Mouse (Mus musculus) heart, embryonic 13.5 days (tissue): ENCODE results near the gene Elovl7. TPM values are rescaled to one million over a fixed set of nuclear protein-coding genes. Genes with fewer than 3 reads are reported as not detected.

Experiments
- ATAC-seq: fragments of 200-750 bp; cut with Nextera tagmentation; 2 replicates; pipeline ENCODE4 v1.8.0; 2017; ENCODE audit warnings: moderate TSS enrichment; ENCODE audit not compliant: insufficient number of reproducible peaks, low FRiP score, low TSS enrichment; ENCODE audit errors: extremely low read depth
- H3K27ac ChIP-seq: fragments of 300-500 bp; sonication (generic); replicated peaks from 2 replicates; pipeline ENCODE4 v1.5.1; 2015; ENCODE audit warnings: moderate library complexity, mild to moderate bottlenecking, inconsistent platforms
- H3K27me3 ChIP-seq: fragments of 300-500 bp; sonication (generic); replicated peaks from 2 replicates; pipeline ENCODE4 v1.6.1; 2015; ENCODE audit warnings: mild to moderate bottlenecking, inconsistent platforms
- H3K36me3 ChIP-seq: fragments of 300-500 bp; sonication (generic); 2 replicates; pipeline ENCODE4 v1.6.1; 2015; ENCODE audit warnings: mild to moderate bottlenecking, inconsistent platforms
- H3K4me1 ChIP-seq: fragments of 300-500 bp; sonication (generic); 2 replicates; pipeline ENCODE4 v1.6.1; 2015; ENCODE audit warnings: inconsistent platforms
- H3K4me2 ChIP-seq: fragments of 300-500 bp; sonication (generic); 2 replicates; pipeline ENCODE4 v1.6.1; 2015; ENCODE audit warnings: inconsistent platforms, mild to moderate bottlenecking, moderate library complexity
- H3K4me3 ChIP-seq: fragments of 300-500 bp; sonication (generic); 2 replicates; pipeline ENCODE4 v1.5.1; 2015; ENCODE audit warnings: moderate library complexity, mild to moderate bottlenecking, inconsistent platforms
- H3K9ac ChIP-seq: fragments of 300-500 bp; sonication (generic); 2 replicates; pipeline ENCODE4 v1.6.1; 2015; ENCODE audit warnings: inconsistent platforms, mild to moderate bottlenecking, moderate library complexity
- H3K9me3 ChIP-seq: fragments of 300-500 bp; sonication (generic); 2 replicates; pipeline ENCODE4 v1.6.1; 2016; ENCODE audit warnings: inconsistent platforms
- WGBS: fragments of 180-500 bp; shearing (Covaris S2); methylation state at CpG from one replicate; pipeline ENCODE4 v1.1.7; 2015; ENCODE audit warnings: mixed read lengths; 5-methylcytosine and 5-hydroxymethylcytosine counted together
- polyA plus RNA-seq: library from polyadenylated mRNA; unstranded; fragments of >200 nt; fragmentation: Nextera tagmentation; extraction: Ambion mirVana; gene quantifications from 2 replicates; pipeline ENCODE4 v1.2.1, GENCODE M21; 2015

Elovl7 gene
- polyA plus RNA-seq, result 2.1 and 2.4 TPM in 2 replicates

GRCm38 (mm10) chr13:108214081-108214484 lies at the start of gene Elovl7:
Elovl7 (plus strand) TSS chr13:108214404.
- under 1% methylated on average over 40 of the region's 40 CpGs for WGBS
- peaks cover 14% of the 10 kb centered on the region for H3K4me1 ChIP-seq
- H3K27me3 ChIP-seq, result peaks cover 80% of the 10 kb centered on the region
- H3K4me3 ChIP-seq, result peak within 1 kb of the TSS; percentile 71
- peak; percentile 73; the same call in 1 of the 2 replicates for ATAC-seq
- H3K9ac ChIP-seq, result peak within 1 kb of the TSS; percentile 82
- H3K4me2 ChIP-seq, result peak within 1 kb of the TSS; percentile 98
- no peak within 1 kb of the TSS for H3K27ac ChIP-seq
- H3K9me3 ChIP-seq, result no peaks in the 10 kb centered on the region
- H3K36me3 ChIP-seq, result no peaks in the 10 kb centered on the region

GRCm38 (mm10) chr13:108164621-108165020 lies 49.6 kb upstream of the Elovl7 start:
- 86% methylated on average over 3 of the region's 3 CpGs for WGBS
- H3K4me2 ChIP-seq, result no peak overlapping the region
- H3K4me3 ChIP-seq, result no peak overlapping the region
- peaks cover 16% of the 10 kb centered on the region for H3K36me3 ChIP-seq
- peaks cover 2% of the 10 kb centered on the region for H3K4me1 ChIP-seq
- no peak overlapping the region for H3K27ac ChIP-seq
- no peaks in the 10 kb centered on the region for H3K9me3 ChIP-seq
- ATAC-seq, result no peak
- H3K27me3 ChIP-seq, result no peaks in the 10 kb centered on the region
- H3K9ac ChIP-seq, result no peak overlapping the region

- Histone ChIP-seq H3K4me2 (no peak overlapping the region), H3K27me3 (no peaks in the 10 kb centered on the region), H3K9me3 (no peaks in the 10 kb centered on the region), H3K4me1 (no peaks in the 10 kb centered on the region), H3K36me3 (peaks cover 50% of the 10 kb centered on the region), H3K27ac (no peak overlapping the region), H3K9ac (no peak overlapping the region), H3K4me3 (no peak overlapping the region)
- no peak for ATAC-seq
- 100% methylated on average over 1 of the region's 1 CpGs for WGBS
Measured at GRCm38 (mm10) chr13:108170002-108170401, 44.2 kb upstream of the Elovl7 start.

DNA sequence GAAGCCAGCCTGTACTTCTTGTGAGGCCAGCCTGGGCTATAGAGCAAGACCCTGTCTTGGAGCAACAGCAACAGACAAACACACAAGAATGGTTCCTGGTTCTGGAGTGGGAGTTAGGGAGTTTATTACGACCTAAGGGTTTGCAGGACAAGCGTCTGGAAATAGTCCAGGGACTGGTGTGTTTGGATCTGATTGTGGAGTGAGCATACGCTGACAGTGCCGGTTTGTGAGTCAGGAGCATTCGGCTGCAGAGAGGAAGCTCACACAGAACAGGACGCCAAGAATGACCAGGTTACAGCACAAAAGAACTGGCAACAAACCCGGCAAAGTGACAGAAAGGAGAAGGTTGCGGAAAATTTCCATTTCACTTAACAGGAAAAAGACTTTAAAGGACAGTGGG lies 43.7 kb upstream of the Elovl7 start:
- H3K9me3 ChIP-seq, result no peaks in the 10 kb centered on the region
- no peaks in the 10 kb centered on the region for H3K27me3 ChIP-seq
- no peak for ATAC-seq
- no peak overlapping the region for H3K9ac ChIP-seq
- no peaks in the 10 kb centered on the region for H3K4me1 ChIP-seq
- WGBS, result 70% methylated on average over 8 of the region's 8 CpGs
- no peak overlapping the region for H3K27ac ChIP-seq
- H3K4me3 ChIP-seq, result no peak overlapping the region
- H3K4me2 ChIP-seq, result no peak overlapping the region
- H3K36me3 ChIP-seq, result peaks cover 54% of the 10 kb centered on the region

GRCm38 (mm10) chr13:108179618-108180017 lies 34.6 kb upstream of the Elovl7 start:
- peaks cover 76% of the 10 kb centered on the region for H3K36me3 ChIP-seq
- H3K9ac ChIP-seq, result no peak overlapping the region
- H3K4me3 ChIP-seq, result no peak overlapping the region
- WGBS, result 84% methylated on average over 8 of the region's 8 CpGs
- peaks cover 7% of the 10 kb centered on the region for H3K4me1 ChIP-seq
- ATAC-seq, result no peak
- no peak overlapping the region for H3K27ac ChIP-seq
- H3K9me3 ChIP-seq, result no peaks in the 10 kb centered on the region
- no peak overlapping the region for H3K4me2 ChIP-seq
- no peaks in the 10 kb centered on the region for H3K27me3 ChIP-seq

GRCm38 (mm10) chr13:108180821-108181220 lies 33.4 kb upstream of the Elovl7 start:
- Histone ChIP-seq H3K4me2 (no peak overlapping the region), H3K4me3 (no peak overlapping the region), H3K9ac (no peak overlapping the region), H3K27ac (0 out of 2 replicates have a peak overlapping the region, but pooled peaks have one; percentile 15), H3K9me3 (no peaks in the 10 kb centered on the region), H3K27me3 (no peaks in the 10 kb centered on the region), H3K36me3 (peaks cover 77% of the 10 kb centered on the region), H3K4me1 (peaks cover 7% of the 10 kb centered on the region)
- 53% methylated on average over 5 of the region's 5 CpGs for WGBS
- no peak for ATAC-seq

DNA sequence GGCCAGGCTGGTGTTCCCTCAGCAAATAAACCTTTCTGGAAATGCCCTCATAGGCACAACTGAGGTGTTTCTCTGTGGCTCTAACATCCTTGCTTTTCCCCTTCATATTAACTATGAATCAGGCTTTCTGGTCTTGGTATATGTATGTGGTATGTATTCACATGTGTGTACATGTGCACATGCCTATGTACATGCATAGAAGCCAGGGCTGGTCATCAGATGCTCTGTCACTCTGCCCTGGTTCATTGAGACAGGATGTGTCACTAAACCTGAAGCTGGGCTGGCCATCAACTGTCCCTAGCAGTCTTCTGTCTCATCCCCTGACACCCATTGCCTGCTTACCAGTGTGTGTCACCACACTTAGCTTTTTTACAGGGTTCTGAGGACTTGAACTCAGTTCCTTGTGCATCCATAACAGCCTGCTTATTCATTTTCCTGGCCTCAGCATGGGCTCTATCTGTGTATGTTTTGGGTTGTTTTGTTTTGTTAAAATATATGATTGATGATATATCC lies 29.4 kb upstream of the Elovl7 start:
- ATAC-seq, result no peak
- peaks cover 7% of the 10 kb centered on the region for H3K4me1 ChIP-seq
- no peak overlapping the region for H3K9ac ChIP-seq
- H3K9me3 ChIP-seq, result no peaks in the 10 kb centered on the region
- no peak overlapping the region for H3K4me3 ChIP-seq
- H3K27ac ChIP-seq, result no peak overlapping the region
- H3K36me3 ChIP-seq, result peaks cover 62% of the 10 kb centered on the region
- no peaks in the 10 kb centered on the region for H3K27me3 ChIP-seq
- no peak overlapping the region for H3K4me2 ChIP-seq

DNA sequence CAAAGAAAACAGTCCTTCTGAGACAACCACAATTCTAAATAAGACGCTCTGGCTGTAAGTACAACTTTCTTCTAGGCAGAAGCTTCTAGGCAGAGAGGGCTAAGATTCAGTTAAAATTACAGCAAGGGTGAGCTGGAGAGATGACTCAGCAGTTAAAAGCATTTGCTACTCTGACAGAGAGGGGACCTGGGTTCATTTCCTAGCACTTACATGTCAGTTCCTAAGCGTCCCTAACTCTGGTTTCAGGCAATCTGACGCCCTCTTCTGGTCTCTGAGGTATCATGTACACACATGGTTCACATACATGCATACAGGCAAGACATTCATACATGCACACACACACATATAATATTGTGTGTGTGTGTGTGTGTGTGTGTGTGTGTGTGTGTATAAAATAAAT lies 28.7 kb upstream of the Elovl7 start:
- WGBS, result 97% methylated on average over 3 of the region's 3 CpGs

DNA sequence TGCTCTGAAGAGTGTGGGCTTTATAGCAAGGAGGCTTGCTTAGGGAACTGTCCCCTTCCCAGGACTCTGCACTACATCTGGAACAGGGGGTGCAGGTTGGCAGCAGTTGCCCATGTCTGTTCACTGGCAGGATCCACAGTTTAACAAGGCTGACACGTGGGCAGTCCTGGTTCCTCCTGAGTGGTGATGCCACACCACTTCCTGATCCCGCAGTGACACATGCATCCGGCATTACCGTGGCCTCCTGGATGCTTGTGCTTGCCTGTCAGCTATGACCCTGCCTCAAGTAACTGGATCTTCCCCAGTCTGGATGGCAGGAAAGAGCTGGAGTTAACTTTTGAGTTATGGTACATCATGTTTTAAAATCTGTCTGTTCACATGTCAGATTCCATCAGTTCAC lies 26.2 kb upstream of the Elovl7 start:
- Histone ChIP-seq H3K4me1 (no peaks in the 10 kb centered on the region), H3K9ac (no peak overlapping the region), H3K9me3 (no peaks in the 10 kb centered on the region), H3K4me3 (no peak overlapping the region), H3K27me3 (no peaks in the 10 kb centered on the region), H3K36me3 (peaks cover 42% of the 10 kb centered on the region), H3K27ac (no peak overlapping the region), H3K4me2 (no peak overlapping the region)
- ATAC-seq, result no peak
- 83% methylated on average over 4 of the region's 4 CpGs for WGBS

More for the DNA sequence above, 28.7 kb upstream of the Elovl7 start:
- no peak overlapping the region for H3K27ac ChIP-seq
- H3K27me3 ChIP-seq, result no peaks in the 10 kb centered on the region
- H3K4me1 ChIP-seq, result peaks cover 6% of the 10 kb centered on the region
- H3K4me2 ChIP-seq, result no peak overlapping the region
- no peak overlapping the region for H3K4me3 ChIP-seq
- H3K9me3 ChIP-seq, result no peaks in the 10 kb centered on the region
- no peak for ATAC-seq
- no peak overlapping the region for H3K9ac ChIP-seq
- H3K36me3 ChIP-seq, result peaks cover 61% of the 10 kb centered on the region

DNA sequence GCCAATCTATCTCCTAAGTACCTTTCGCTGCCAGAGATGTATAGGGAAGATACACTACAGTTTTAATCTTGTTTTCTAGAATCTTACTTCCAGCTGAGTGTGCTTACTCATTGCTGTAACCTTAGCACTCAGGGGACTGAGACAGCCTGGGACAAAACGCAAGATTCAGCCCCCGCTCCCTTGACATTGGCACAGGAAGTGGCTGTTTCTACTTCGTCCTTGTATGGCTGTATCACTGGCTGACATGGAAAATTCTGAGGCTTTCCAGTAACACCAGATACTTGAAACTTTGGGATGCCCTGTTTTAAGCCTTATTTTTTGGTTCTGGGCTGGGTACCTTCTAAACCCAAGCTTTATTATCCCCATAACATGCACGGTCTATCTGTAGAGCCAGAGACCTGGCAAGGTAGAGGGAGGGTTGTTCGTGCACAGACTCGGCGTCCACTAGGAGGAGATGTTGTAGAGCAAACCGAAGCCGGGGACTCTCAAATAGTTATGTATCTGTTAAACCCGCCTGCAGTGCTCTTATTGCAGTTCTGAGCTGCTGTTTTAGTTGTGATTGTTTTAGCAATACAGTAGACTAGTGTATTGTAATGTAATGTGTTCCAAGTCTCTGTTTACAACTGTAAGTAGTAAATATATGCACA lies 23.0 kb upstream of the Elovl7 start:
- H3K27ac ChIP-seq, result no peak overlapping the region
- no peak for ATAC-seq
- WGBS, result 53% methylated on average over 11 of the region's 11 CpGs

GRCm38 (mm10) chr13:108195474-108195873 lies 18.7 kb upstream of the Elovl7 start:
- WGBS, result 75% methylated on average over 6 of the region's 6 CpGs
- no peak overlapping the region for H3K4me2 ChIP-seq
- peaks cover 21% of the 10 kb centered on the region for H3K36me3 ChIP-seq
- no peaks in the 10 kb centered on the region for H3K9me3 ChIP-seq
- no peak overlapping the region for H3K9ac ChIP-seq
- no peak overlapping the region for H3K27ac ChIP-seq
- no peaks in the 10 kb centered on the region for H3K27me3 ChIP-seq
- no peaks in the 10 kb centered on the region for H3K4me1 ChIP-seq
- no peak for ATAC-seq
- no peak overlapping the region for H3K4me3 ChIP-seq

More for the DNA sequence above, 23.0 kb upstream of the Elovl7 start:
- Histone ChIP-seq H3K27me3 (no peaks in the 10 kb centered on the region), H3K4me1 (no peaks in the 10 kb centered on the region), H3K9me3 (no peaks in the 10 kb centered on the region), H3K4me3 (no peak overlapping the region), H3K36me3 (peaks cover 37% of the 10 kb centered on the region), H3K4me2 (no peak overlapping the region), H3K9ac (no peak overlapping the region)

DNA sequence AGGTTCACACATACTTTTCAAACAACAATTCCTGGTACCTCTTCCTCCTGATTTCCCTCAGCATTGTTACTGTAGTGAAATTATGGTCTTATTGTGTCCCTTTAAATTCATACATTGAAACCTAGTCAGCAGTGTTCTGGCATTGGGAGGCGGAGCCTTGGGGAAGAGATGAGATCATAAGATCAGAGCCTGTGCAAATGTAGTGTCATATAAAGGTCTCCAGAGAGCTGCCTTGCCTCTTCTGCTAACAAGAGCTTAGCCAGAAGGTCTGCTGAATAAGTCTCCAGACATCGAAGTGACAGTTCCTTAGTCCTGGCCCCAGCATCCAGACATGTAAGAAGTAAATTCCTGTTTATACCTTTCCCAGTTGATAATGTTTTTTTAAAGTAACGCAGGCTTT lies 9.3 kb upstream of the Elovl7 start:
- no peak for ATAC-seq
- 77% methylated on average over 3 of the region's 3 CpGs for WGBS
- no peak overlapping the region for H3K4me2 ChIP-seq
- H3K36me3 ChIP-seq, result no peaks in the 10 kb centered on the region
- no peak overlapping the region for H3K9ac ChIP-seq
- H3K4me3 ChIP-seq, result no peak overlapping the region
- H3K4me1 ChIP-seq, result peaks cover 7% of the 10 kb centered on the region; the same call in 1 of the 2 replicates
- 0 out of 2 replicates have a peak, but pooled peaks cover 3% of the 10 kb centered on the region for H3K27me3 ChIP-seq
- H3K9me3 ChIP-seq, result no peaks in the 10 kb centered on the region
- no peak overlapping the region for H3K27ac ChIP-seq
